Mouse (Mus musculus): ENCODE measurements at regions not wholly inside any gene's neighbourhood (a gene's known extent, or its start where the extent isn't known, plus 50 kb on each side); places are given as distances from the start of the nearest gene placed in this dataset.

GRCm38 (mm10) chr8:126756300-126757097 lies 162.7 kb upstream of the Irf2bp2 start:
- Histone ChIP-seq H3K9ac (ENCODE audit: insufficient read depth, low read depth) (no peak overlapping the region), H3K4me1 (ENCODE audit: control insufficient read depth in 1 of 2, insufficient read depth in 2 of 2) (peaks cover 13 to 64% of the 10 kb centered on the region in 2 experiments), H3K4me3 (replicated peaks in 1 of 3; ENCODE audit: low read depth in 2 of 3, low read length in 2 of 3, poor library complexity in 1 of 3) (no peak overlapping the region), H3K79me2 (replicated peaks; ENCODE audit: control insufficient read depth, extremely low read depth, insufficient read depth, poor library complexity, severe bottlenecking) (no peaks in the 10 kb centered on the region), H3K4me2 (ENCODE audit: insufficient read depth, low read depth, poor library complexity, severe bottlenecking) (no peak overlapping the region), H3K9me3 (replicated peaks; ENCODE audit: low read length) (no peaks in the 10 kb centered on the region), H3K27me3 (replicated peaks) (no peaks in the 10 kb centered on the region), H3K27ac (ENCODE audit: insufficient read depth, low read depth) (no peak overlapping the region), H3K36me3 (replicated peaks in 1 of 2; ENCODE audit: control insufficient read depth in 1 of 2, insufficient read depth in 1 of 2, low read length in 1 of 2) (no peaks in the 10 kb centered on the region)
- in situ Hi-C loops (cut with MboI; ENCODE audit: low pct_ligation_motif_present, low pct_unique_long_range_greater_than_20kb, low sequenced_read_pairs), result loop anchor here (5.0 to 10.0 kb wide), 2 partner anchors 159 to 262 kb away; no protein-coding TSS in a partner anchor
- dilution Hi-C loops (cut with MboI; ENCODE audit: extremely low pct_ligation_motif_present, extremely low pct_unique_long_range_greater_than_20kb, low sequenced_read_pairs), result no loop called here
- no peak for DNase-seq (ENCODE audit: extremely low read depth)
- TF ChIP-seq SMC3 (IDR thresholded peaks at IDR 0.05; ENCODE audit: low read depth, low read length) (no peak), EP300 (IDR thresholded peaks at IDR 0.05; ENCODE audit: low read length) (no peak), KAT2A (IDR thresholded peaks at IDR 0.05; ENCODE audit: insufficient replicate concordance, low read length) (no peak), PAX5 (IDR thresholded peaks at IDR 0.05; ENCODE audit: low read length) (no peak), POLR2A (IDR thresholded peaks at IDR 0.05; ENCODE audit: low read depth, low read length) (no peak), IRF4 (IDR thresholded peaks at IDR 0.05; ENCODE audit: low read depth, low read length) (no peak), SIN3A (IDR thresholded peaks at IDR 0.05; ENCODE audit: low read length) (no peak), CHD1 (IDR thresholded peaks at IDR 0.05; ENCODE audit: low read depth, low read length) (no peak), JUND (conservative IDR thresholded peaks at IDR 0.05; ENCODE audit: low read depth, low read length) (no peak), CTCF (conservative IDR thresholded peaks at IDR 0.05 in 1 of 2, IDR thresholded peaks at IDR 0.05 in 1 of 2; ENCODE audit: low read depth in 2 of 2, low read length in 2 of 2) (no peak), CHD2 (IDR thresholded peaks at IDR 0.05; ENCODE audit: low read length) (no peak), ZMIZ1 (IDR thresholded peaks at IDR 0.05; ENCODE audit: low read depth, low read length) (no peak), POLR2AphosphoS2 (IDR thresholded peaks at IDR 0.05; ENCODE audit: low read depth, low read length) (no peak), MYC (IDR thresholded peaks at IDR 0.05; ENCODE audit: low read depth, low read length) (no peak), ETS1 (conservative IDR thresholded peaks at IDR 0.05; ENCODE audit: low read depth, low read length) (no peak), ZC3H11A (IDR thresholded peaks at IDR 0.05; ENCODE audit: low read depth, low read length) (no peak), TCF12 (IDR thresholded peaks at IDR 0.05; ENCODE audit: low read depth, low read length) (no peak), MXI1 (IDR thresholded peaks at IDR 0.05; ENCODE audit: low read depth, low read length) (no peak), USF1 (IDR thresholded peaks at IDR 0.05; ENCODE audit: low read depth, low read length) (no peak), MAZ (IDR thresholded peaks at IDR 0.05; ENCODE audit: low read depth, low read length) (no peak)

DNA sequence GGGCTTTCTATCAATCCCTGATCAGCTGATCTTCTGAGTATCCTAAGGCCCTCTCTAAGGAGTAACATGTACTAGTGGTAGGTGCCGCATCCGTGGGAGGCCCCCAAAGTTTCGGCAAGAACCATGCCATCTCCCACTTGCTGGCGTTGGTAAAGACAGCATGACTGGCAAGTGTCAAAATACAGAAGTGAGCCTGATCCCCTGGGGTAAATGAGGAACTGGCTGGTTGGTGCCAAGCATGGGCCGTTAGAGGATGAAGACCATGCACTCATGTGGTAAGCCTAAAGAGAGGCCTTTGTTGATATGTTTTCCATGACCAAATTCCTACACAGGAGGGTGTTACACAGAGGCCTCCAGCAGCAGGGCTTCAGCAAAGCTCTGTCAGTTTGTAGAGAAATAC lies 161.9 kb upstream of the Irf2bp2 start:
- Histone ChIP-seq H3K9ac (ENCODE audit: insufficient read depth, low read depth) (no peak overlapping the region), H3K27me3 (replicated peaks) (no peaks in the 10 kb centered on the region), H3K27ac (ENCODE audit: insufficient read depth, low read depth) (no peak overlapping the region), H3K4me3 (replicated peaks in 1 of 3; ENCODE audit: low read depth in 2 of 3, low read length in 2 of 3, poor library complexity in 1 of 3) (no peak overlapping the region), H3K36me3 (replicated peaks in 1 of 2; ENCODE audit: control insufficient read depth in 1 of 2, insufficient read depth in 1 of 2, low read length in 1 of 2) (no peaks in the 10 kb centered on the region), H3K4me1 (ENCODE audit: control insufficient read depth in 1 of 2, insufficient read depth in 2 of 2) (peaks cover 13 to 72% of the 10 kb centered on the region in 2 experiments), H3K9me3 (replicated peaks; ENCODE audit: low read length) (no peaks in the 10 kb centered on the region), H3K79me2 (replicated peaks; ENCODE audit: control insufficient read depth, extremely low read depth, insufficient read depth, poor library complexity, severe bottlenecking) (no peaks in the 10 kb centered on the region), H3K4me2 (ENCODE audit: insufficient read depth, low read depth, poor library complexity, severe bottlenecking) (no peak overlapping the region)
- DNase-seq (ENCODE audit: extremely low read depth), result peak; percentile 68
- dilution Hi-C loops (cut with MboI; ENCODE audit: extremely low pct_ligation_motif_present, extremely low pct_unique_long_range_greater_than_20kb, low sequenced_read_pairs) (no loop called here), in situ Hi-C loops (cut with MboI; ENCODE audit: low pct_ligation_motif_present, low pct_unique_long_range_greater_than_20kb, low sequenced_read_pairs) (loop anchor here (5.0 to 10.0 kb wide), 2 partner anchors 158 to 261 kb away; no protein-coding TSS in a partner anchor)
- TF ChIP-seq MAZ (IDR thresholded peaks at IDR 0.05; ENCODE audit: low read depth, low read length) (no peak), E2F4 (IDR thresholded peaks at IDR 0.05; ENCODE audit: insufficient replicate concordance, low read depth, low read length) (no peak), MAX (IDR thresholded peaks at IDR 0.05; ENCODE audit: low read length) (peak; percentile 34; the same call in 1 of the 2 replicates), NELFE (IDR thresholded peaks at IDR 0.05; ENCODE audit: low read depth, low read length) (no peak), EP300 (IDR thresholded peaks at IDR 0.05; ENCODE audit: low read length) (peak; percentile 39; the same call in 1 of the 2 replicates), SIN3A (IDR thresholded peaks at IDR 0.05; ENCODE audit: low read length) (no peak), ELF1 (IDR thresholded peaks at IDR 0.05; ENCODE audit: low read depth, low read length) (no peak), MYC (IDR thresholded peaks at IDR 0.05; ENCODE audit: low read depth, low read length) (0 out of 2 replicates have a peak, but pooled peaks have one; percentile 16)
